Mouse (Mus musculus): ENCODE results near the gene Prss8. TPM values are rescaled to one million over a fixed set of nuclear protein-coding genes. Genes with fewer than 3 reads are reported as not detected.
A peak's percentile ranks its signal among the peaks of the same experiment; 100 is the strongest.
"Not testable (repeated sequence)": the region's sequence is repeated elsewhere in the genome, so short reads cannot be mapped to it uniquely, and the experiment has no call there.

Prss8 gene
- total RNA-seq (2021) = under 1 TPM in 1 of 2 experiments, not detected in 1; 0.64 TPM

DNA sequence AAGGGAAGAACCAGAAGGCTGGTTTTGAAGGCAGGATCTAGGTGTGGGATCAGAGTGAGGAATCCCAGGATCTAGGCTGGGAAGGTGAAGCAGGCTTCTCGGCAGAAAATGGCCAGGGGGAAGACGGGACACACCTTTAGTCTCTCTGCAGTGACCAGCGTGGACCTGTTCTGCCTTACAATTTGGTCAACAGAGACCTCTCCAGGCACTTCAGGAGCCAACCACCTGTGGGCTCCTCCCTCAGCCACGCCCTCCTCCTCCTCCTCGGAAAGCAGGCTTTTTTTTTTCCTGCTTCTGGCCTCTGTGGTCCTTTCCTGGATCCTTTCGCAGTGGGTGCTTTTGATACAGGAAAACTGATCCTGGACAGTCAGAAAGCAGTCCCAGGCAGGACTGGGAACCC lies at the start of gene Prss8:
Prss8 (minus strand) TSS at position 182 of the 400 bp plus-strand sequence.
- DNase-seq (ENCODE audit: low spot score in 2 of 2) = no peak
- intact Hi-C loops (cut with DNase I) = no loop called here

DNA sequence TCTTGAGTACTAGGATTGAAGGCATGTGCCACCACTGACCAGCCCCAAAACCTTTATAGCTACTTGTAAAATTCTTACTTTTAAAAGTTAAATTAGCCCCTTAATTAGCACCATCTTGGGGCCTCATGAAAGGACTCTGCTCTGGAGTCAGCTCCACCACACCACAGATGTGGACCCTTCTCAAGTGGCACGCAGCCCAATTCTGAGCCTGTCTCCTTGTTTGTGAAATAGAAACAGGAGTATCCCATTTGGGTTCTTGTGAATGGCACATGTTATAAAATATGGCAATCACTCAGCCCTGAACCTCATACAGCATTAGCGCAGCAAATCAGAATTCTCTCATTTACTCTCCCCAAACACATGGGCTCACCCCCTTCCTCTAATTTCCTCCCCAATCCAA lies 49.0 kb upstream of the Prss8 start:
- intact Hi-C loops (cut with DNase I) = no loop called here
- DNase-seq (ENCODE audit: low spot score in 2 of 2) = no peak

DNA sequence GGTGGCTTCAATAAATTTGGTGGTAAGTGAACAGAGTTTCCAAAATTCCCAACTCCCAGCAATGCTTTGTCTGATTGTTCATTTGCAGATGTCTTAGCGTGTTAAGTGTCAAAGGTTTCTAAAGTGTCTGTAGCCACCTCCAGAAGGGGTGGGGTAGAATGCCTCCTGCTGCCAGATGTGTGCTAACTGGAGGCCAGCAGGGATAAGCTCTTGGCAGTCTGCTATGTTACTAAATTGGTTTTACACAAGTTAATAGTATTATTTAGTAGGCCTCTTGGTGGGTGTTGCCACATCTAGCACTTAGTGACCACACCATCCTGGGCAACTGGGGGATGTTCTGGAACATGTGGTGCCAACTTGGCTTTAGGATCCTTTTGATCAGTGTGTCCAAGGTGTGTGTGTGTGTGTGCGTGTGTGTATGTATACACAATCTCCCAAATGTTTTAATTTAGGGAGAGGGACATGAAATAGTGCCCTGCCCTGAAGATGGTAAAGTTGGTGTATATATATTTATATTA lies 44.6 kb upstream of the Prss8 start:
- intact Hi-C loops (cut with DNase I) = no loop called here
- DNase-seq (ENCODE audit: low spot score in 2 of 2) = no peak

- peak; percentile 60 to 74 for DNase-seq (ENCODE audit: low spot score in 2 of 2)
- intact Hi-C loops (cut with DNase I) = no loop called here
These were observed 38.3 kb upstream of the Prss8 start for GRCm38 (mm10) chr7:127967922-127968828.

- DNase-seq (ENCODE audit: low spot score in 2 of 2) = peak; percentile 95
- intact Hi-C loops (cut with DNase I) = no loop called here
These were observed 37.4 kb upstream of the Prss8 start, which contains the start of gene Fus for GRCm38 (mm10) chr7:127967004-127967921. Fus (plus strand) TSS chr7:127967457.

- no peak for DNase-seq (ENCODE audit: low spot score in 2 of 2)
- intact Hi-C loops (cut with DNase I) = no loop called here
These were observed 36.5 kb upstream of the Prss8 start for GRCm38 (mm10) chr7:127966371-127966918.

- no peak for DNase-seq (ENCODE audit: low spot score in 2 of 2)
- intact Hi-C loops (cut with DNase I) = no loop called here
These were observed 29.5 kb upstream of the Prss8 start for GRCm38 (mm10) chr7:127959364-127959763.

DNA sequence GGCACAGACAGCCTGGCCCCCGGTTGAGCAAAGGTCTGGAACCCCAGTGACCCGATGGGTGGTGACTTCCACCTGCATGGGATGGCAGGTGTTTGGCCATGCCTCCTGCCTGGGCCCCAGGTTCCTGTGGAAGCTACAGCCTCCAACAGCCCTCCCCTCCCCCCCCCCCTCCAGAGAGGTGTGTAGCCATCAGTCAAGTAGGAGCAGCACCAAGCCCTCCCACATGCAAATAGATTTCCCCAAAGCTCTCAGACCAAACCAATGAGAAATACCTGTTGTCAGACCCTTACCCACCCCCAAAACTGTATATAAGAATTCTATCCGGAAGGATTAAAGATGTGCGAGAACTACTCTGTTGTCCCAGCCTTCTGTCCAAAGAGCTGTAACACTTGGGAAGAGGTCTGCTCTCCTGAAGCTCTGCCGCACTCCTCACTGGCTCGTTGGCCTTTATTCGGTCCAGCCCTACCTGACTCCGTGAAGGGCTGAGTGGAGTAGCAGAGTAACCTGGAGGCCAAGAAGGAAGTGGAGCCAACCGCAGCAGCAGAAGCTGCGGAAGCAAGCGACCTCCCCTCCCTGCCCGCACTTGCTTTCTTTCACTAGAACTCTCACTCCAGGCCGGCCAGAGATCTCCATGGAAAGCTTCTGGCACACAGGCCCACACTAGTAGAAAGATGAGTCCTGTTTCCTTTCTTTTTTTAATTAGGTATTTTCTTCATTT lies 23.1 kb upstream of the Prss8 start:
- no peak for DNase-seq (ENCODE audit: low spot score in 2 of 2)
- intact Hi-C loops (cut with DNase I) = no loop called here

DNA sequence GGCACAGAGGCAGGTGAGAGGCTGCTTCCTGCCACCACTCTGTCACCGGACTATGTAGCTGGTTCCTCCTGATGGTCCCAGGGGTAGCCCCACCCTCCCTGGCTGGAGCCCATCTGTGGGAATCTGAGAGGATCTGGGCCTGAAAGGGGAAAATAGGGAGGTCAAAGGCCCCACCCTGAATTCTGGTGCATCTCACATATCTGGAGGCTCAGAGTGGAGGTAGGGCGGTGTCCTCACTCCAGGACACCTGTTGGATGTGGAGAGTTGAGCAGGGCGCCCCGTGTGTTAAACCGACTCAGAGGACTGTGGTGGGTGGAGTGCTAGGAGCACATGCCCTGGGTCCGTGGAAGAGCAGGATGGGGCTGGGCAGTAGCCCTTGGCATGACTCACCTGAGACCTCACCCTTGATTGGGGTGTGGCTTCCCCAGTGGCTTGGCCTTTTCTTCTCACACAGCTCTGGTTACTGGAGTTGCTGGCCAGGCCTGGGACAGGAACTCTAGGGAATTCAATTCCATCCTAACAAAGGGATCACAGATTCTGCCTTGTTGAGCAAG lies 16.6 kb upstream of the Prss8 start, which contains the start of gene Prss36:
Prss36 (minus strand) TSS at position 256 of the 554 bp plus-strand sequence.
- intact Hi-C loops (cut with DNase I) = no loop called here
- no peak for DNase-seq (ENCODE audit: low spot score in 2 of 2)

DNA sequence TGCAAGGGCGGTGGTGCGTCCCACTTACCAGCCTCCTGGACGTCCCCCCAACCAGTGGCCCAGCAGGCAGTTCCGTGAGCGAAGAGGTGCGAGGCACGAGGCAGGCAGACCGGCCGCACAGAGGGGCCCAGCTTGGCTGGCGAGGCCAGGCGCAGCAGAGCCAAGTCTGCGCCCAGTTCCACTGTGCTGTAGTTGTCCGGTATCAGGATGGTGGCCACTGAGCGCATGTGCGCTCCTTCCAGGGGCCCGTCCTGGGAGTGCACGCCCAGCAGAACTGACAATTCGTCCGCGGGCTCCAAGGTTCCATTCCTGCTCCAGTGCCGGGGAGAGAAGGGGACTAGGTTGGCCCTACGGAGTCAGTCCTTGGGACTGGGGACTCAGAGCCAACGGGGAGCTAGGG lies 14.7 kb upstream of the Prss8 start:
- intact Hi-C loops (cut with DNase I) = no loop called here
- DNase-seq (ENCODE audit: low spot score in 2 of 2) = no peak

DNA sequence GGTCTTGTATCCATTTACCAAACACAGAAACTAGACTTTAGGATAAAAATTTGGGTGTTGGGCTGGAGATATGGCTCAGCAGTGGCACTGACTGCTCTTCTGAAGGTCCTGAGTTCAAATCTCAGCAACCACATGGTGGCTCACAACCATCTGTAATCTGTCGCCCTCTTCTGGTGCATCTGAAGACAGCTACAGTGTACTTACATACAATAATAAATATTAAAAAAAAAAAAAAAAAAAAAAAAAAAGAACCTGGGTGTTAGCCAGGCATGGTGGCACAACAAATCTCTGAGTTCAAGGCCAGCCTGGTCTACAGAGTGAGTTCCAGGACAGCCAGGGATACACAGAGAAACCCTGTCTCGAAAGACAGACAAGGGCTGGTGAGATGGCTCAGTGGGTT lies 12.2 kb upstream of the Prss8 start:
- not testable (repeated sequence) for DNase-seq (ENCODE audit: low spot score in 2 of 2)

DNA sequence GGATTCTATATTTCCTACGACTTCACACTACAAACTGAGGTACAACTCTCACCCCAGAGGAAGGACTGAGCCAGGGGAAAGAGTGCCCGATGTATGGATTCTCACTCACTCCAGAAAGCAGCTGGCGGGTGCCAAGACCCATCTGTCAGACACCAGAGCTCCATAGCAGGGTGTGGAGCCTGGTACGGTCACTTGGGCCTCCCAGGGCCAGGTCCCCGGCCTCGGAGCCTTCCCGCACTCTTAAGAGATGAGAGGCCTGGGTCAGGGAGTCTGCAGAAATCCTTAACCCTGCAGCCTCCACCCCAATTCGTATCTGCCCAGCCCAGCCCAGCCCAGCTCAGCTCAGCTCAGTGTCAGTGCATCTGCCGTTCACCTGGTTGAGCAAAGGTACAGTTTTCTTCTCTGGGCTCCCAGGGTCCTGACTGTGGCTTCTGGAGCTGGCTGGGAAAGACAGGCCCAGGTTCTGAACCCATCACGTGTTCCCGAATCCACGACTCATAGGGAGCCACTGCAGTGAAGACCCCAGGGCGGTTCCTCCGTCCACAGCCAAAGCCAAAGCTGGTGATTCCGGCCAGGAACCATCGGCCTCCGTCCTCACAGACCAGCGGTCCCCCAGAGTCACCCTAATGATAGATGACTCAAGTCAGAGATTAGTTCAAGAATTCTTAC lies 6.4 kb upstream of the Prss8 start:
- intact Hi-C loops (cut with DNase I) = loop anchor here (5.0 kb wide), 1 partner anchor 164 kb away; no protein-coding TSS in a partner anchor
- no peak for DNase-seq (ENCODE audit: low spot score in 2 of 2)

More for the DNA sequence above, 12.2 kb upstream of the Prss8 start:
- intact Hi-C loops (cut with DNase I) = not testable (repeated sequence)

DNA sequence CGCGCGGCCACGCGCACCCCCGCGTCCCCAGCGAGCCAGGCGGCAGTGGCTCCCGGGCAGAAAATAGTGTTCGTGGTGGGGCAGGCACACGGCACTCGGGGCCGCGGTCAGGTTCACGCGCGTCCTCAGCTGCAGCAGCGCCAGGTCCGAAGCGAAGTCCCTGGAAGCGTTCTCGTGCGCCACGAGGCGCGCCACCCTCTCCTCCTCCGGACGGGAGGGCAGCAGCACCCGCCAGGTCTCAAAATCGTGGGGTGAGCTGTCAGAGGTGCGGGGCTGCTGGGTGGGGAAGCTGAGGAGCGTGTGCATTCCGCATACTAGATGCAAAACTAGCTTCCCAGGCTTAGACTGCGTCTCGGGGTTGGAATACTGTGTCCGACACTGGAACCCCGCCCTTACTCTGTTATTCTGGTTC lies 5.8 kb upstream of the Prss8 start:
- intact Hi-C loops (cut with DNase I) = loop anchor here (5.0 kb wide), 1 partner anchor 163 kb away; no protein-coding TSS in a partner anchor
- DNase-seq (ENCODE audit: low spot score in 2 of 2) = no peak

- peak; percentile 95 to 97 for DNase-seq (ENCODE audit: low spot score in 2 of 2)
- intact Hi-C loops (cut with DNase I) = loop anchor here (5.0 kb wide), 1 partner anchor 163 kb away; no protein-coding TSS in a partner anchor
These were observed 5.3 kb upstream of the Prss8 start for GRCm38 (mm10) chr7:127935028-127935722.

DNA sequence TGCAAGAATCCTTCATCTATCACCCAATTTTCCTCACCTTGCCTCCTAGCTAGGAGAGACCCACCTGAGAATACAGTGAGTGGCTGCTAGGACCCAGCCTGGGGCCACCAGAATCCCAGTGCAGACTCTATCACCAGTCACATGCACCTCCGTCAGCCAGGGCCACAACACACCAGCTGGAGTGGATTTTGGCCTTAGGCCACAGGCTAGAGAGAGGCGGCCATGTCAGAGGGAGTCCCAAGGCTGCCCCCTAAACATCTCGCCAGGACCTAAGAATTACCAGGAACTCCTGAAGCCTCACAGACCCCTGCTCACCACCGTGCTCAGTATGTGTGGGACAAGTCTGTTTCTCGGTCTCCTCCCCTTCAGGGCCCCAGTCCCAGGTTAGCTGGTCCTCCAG lies 4.2 kb upstream of the Prss8 start:
- intact Hi-C loops (cut with DNase I) = no loop called here

GRCm38 (mm10) chr7:127932273-127933031 lies 2.5 kb upstream of the Prss8 start:
- intact Hi-C loops (cut with DNase I) = no loop called here

More for the DNA sequence above, 4.2 kb upstream of the Prss8 start:
- DNase-seq (ENCODE audit: low spot score in 2 of 2) = no peak

More at GRCm38 (mm10) chr7:127932273-127933031, 2.5 kb upstream of the Prss8 start:
- no peak for DNase-seq (ENCODE audit: low spot score in 2 of 2)

All from left cerebral cortex, postnatal 25 days (tissue).